Mouse (Mus musculus) forebrain, postnatal 0 days (tissue): ENCODE data around the gene Cstad. TPM values are rescaled to one million over a fixed set of nuclear protein-coding genes. Genes with fewer than 3 reads are reported as not detected.

Source experiments
- ATAC-seq: fragments of 200-750 bp; cut with Nextera tagmentation; 2 replicates; pipeline ENCODE4 v1.8.0; 2017; ENCODE audit warnings: mild to moderate bottlenecking, moderate library complexity
- DNase-seq: peaks from one replicate; pipeline ENCODE4 v3.0.0-alpha.2; 2015
- H3K27ac ChIP-seq: fragments of 300-500 bp; sonication (generic); 2 replicates; pipeline ENCODE4 v1.5.1; 2014; ENCODE audit warnings: low read depth, mild to moderate bottlenecking, antibody characterized with exemption, low read length, moderate library complexity, mixed read lengths
- H3K27me3 ChIP-seq: fragments of 300-500 bp; sonication (generic); 2 replicates; pipeline ENCODE4 v1.6.1; 2014; ENCODE audit warnings: mild to moderate bottlenecking, low read length, mixed read lengths; ENCODE audit not compliant: insufficient read depth
- H3K36me3 ChIP-seq: fragments of 300-500 bp; sonication (generic); 2 replicates; pipeline ENCODE4 v1.6.1; 2014; ENCODE audit warnings: mild to moderate bottlenecking, moderate library complexity; ENCODE audit not compliant: insufficient read depth
- H3K4me1 ChIP-seq: fragments of 300-500 bp; sonication (generic); 2 replicates; pipeline ENCODE4 v1.6.1; 2014; ENCODE audit warnings: antibody characterized with exemption; ENCODE audit not compliant: insufficient read depth
- H3K4me2 ChIP-seq: fragments of 300-500 bp; sonication (generic); 2 replicates; pipeline ENCODE4 v1.6.1; 2014; ENCODE audit warnings: low read depth, mild to moderate bottlenecking, moderate library complexity
- H3K4me3 ChIP-seq: fragments of 300-500 bp; sonication (generic); 2 replicates; pipeline ENCODE4 v1.5.1; 2014; ENCODE audit warnings: low read depth, low read length, mixed read lengths
- H3K9ac ChIP-seq: fragments of 300-500 bp; sonication (generic); 2 replicates; pipeline ENCODE4 v1.6.1; 2014; ENCODE audit warnings: mild to moderate bottlenecking
- H3K9me3 ChIP-seq: fragments of 300-500 bp; sonication (generic); 2 replicates; pipeline ENCODE4 v1.6.1; 2016; ENCODE audit warnings: low read length
- CTCF ChIP-seq: sonication (generic); IDR thresholded peaks from 2 replicates; pipeline ENCODE4 v1.5.1; 2016; ENCODE audit warnings: antibody characterized with exemption, control low read depth, low read depth
- WGBS: fragments of 180-500 bp; shearing (Covaris S2); extraction: QIAGEN DNeasy Blood & Tissue Kit; methylation state at CpG from one replicate; pipeline ENCODE4 v1.1.7; 2014; 5-methylcytosine and 5-hydroxymethylcytosine counted together
- polyA plus RNA-seq: library from polyadenylated mRNA; unstranded; fragments of >200 nt; fragmentation: Nextera tagmentation; extraction: Ambion mirVana; gene quantifications from 2 replicates; pipeline ENCODE4 v1.2.1, GENCODE M21; 2015
- total RNA-seq: library from RNA; depleted of rRNA; stranded (reverse); fragments of >200 nt; gene quantifications from 2 replicates; pipeline ENCODE4 v1.2.3, GENCODE M21; 2014

The Cstad gene
- total and polyA plus RNA-seq, 2 experiments from 2014 or later, result 1.2 to 4.1 TPM

GRCm38 (mm10) chr2:30626058-30626675, 31.3 kb downstream of the Cstad start:
- 73% methylated on average over 17 of the region's 17 CpGs for WGBS
- peak; percentile 47 for DNase-seq
- no peaks in the 10 kb centered on the region for H3K27me3 ChIP-seq
- H3K9ac ChIP-seq, result no peak overlapping the region
- no peak for TF ChIP-seq CTCF
- no peak overlapping the region for H3K4me2 ChIP-seq
- H3K4me1 ChIP-seq, result peaks cover 15% of the 10 kb centered on the region; the same call in 1 of the 2 replicates
- ATAC-seq, result peak; percentile 55
- no peaks in the 10 kb centered on the region for H3K36me3 ChIP-seq
- H3K4me3 ChIP-seq, result no peak overlapping the region
- no peaks in the 10 kb centered on the region for H3K9me3 ChIP-seq
- no peak overlapping the region for H3K27ac ChIP-seq

- H3K27me3 ChIP-seq, result no peaks in the 10 kb centered on the region
- DNase-seq (no peak), ATAC-seq (no peak)
- H3K9me3 ChIP-seq, result no peaks in the 10 kb centered on the region
- no peak overlapping the region for H3K9ac ChIP-seq
- no peak overlapping the region for H3K27ac ChIP-seq
- no peak overlapping the region for H3K4me3 ChIP-seq
- WGBS, result 88% methylated on average over 3 of the region's 3 CpGs
- no peak for TF ChIP-seq CTCF
- H3K4me2 ChIP-seq, result no peak overlapping the region
- H3K36me3 ChIP-seq, result no peaks in the 10 kb centered on the region
- H3K4me1 ChIP-seq, result peaks cover 15% of the 10 kb centered on the region; the same call in 1 of the 2 replicates
These were observed 32.5 kb downstream of the Cstad start for GRCm38 (mm10) chr2:30627338-30627737.

GRCm38 (mm10) chr2:30628374-30628773, 33.5 kb downstream of the Cstad start:
- Histone ChIP-seq H3K27ac (peak overlapping the region; percentile 81), H3K4me1 (peaks cover 15% of the 10 kb centered on the region; the same call in 1 of the 2 replicates), H3K36me3 (no peaks in the 10 kb centered on the region), H3K4me2 (no peak overlapping the region), H3K4me3 (no peak overlapping the region), H3K9ac (no peak overlapping the region), H3K9me3 (no peaks in the 10 kb centered on the region), H3K27me3 (no peaks in the 10 kb centered on the region)
- 76% methylated on average over 17 of the region's 17 CpGs for WGBS
- DNase-seq, result no peak
- ATAC-seq, result no peak
- TF ChIP-seq CTCF, result no peak

GRCm38 (mm10) chr2:30629038-30629761, 34.4 kb downstream of the Cstad start:
- Histone ChIP-seq H3K9ac (no peak overlapping the region), H3K4me1 (peaks cover 15% of the 10 kb centered on the region; the same call in 1 of the 2 replicates), H3K9me3 (no peaks in the 10 kb centered on the region), H3K27me3 (no peaks in the 10 kb centered on the region), H3K36me3 (no peaks in the 10 kb centered on the region), H3K4me2 (no peak overlapping the region), H3K4me3 (no peak overlapping the region), H3K27ac (peak overlapping the region; percentile 81)
- TF ChIP-seq CTCF, result no peak
- ATAC-seq (peak; percentile 49), DNase-seq (peak; percentile 64)
- 34% methylated on average over 14 of the region's 14 CpGs for WGBS

- Histone ChIP-seq H3K27me3 (no peaks in the 10 kb centered on the region), H3K9me3 (no peaks in the 10 kb centered on the region), H3K4me1 (peaks cover 15% of the 10 kb centered on the region; the same call in 1 of the 2 replicates), H3K4me2 (no peak overlapping the region), H3K36me3 (no peaks in the 10 kb centered on the region), H3K4me3 (no peak overlapping the region), H3K27ac (peak overlapping the region; percentile 81), H3K9ac (no peak overlapping the region)
- no peak for DNase-seq
- TF ChIP-seq CTCF, result no peak
- WGBS, result 78% methylated on average over 4 of the region's 4 CpGs
- ATAC-seq, result peak; percentile 37; the same call in 1 of the 2 replicates
These were observed 35.0 kb downstream of the Cstad start for GRCm38 (mm10) chr2:30629860-30630259.

- 79% methylated on average over 5 of the region's 5 CpGs for WGBS
These were observed 41.4 kb downstream of the Cstad start for GRCm38 (mm10) chr2:30636266-30636671.

GRCm38 (mm10) chr2:30637991-30638390, 43.2 kb downstream of the Cstad start:
- Histone ChIP-seq H3K36me3 (no peaks in the 10 kb centered on the region), H3K4me3 (no peak overlapping the region), H3K9me3 (no peaks in the 10 kb centered on the region), H3K27me3 (no peaks in the 10 kb centered on the region), H3K4me2 (no peak overlapping the region), H3K4me1 (no peaks in the 10 kb centered on the region), H3K9ac (no peak overlapping the region), H3K27ac (no peak overlapping the region)
- ATAC-seq (peak; percentile 27; the same call in 1 of the 2 replicates), DNase-seq (peak; percentile 27)
- WGBS, result 81% methylated on average over 6 of the region's 6 CpGs
- no peak for TF ChIP-seq CTCF

More at GRCm38 (mm10) chr2:30636266-30636671, 41.4 kb downstream of the Cstad start:
- no peaks in the 10 kb centered on the region for H3K4me1 ChIP-seq
- ATAC-seq, result no peak
- no peaks in the 10 kb centered on the region for H3K36me3 ChIP-seq
- H3K9ac ChIP-seq, result no peak overlapping the region
- H3K9me3 ChIP-seq, result no peaks in the 10 kb centered on the region
- H3K27me3 ChIP-seq, result no peaks in the 10 kb centered on the region
- TF ChIP-seq CTCF, result no peak
- H3K4me3 ChIP-seq, result no peak overlapping the region
- no peak for DNase-seq
- H3K27ac ChIP-seq, result no peak overlapping the region
- no peak overlapping the region for H3K4me2 ChIP-seq
